Mouse (Mus musculus) frontal cortex, adult (tissue): Measurements from ENCODE around the gene Cryzl2.

Source experiments
- ATAC-seq: cut with Nextera tagmentation; 2 replicates; pipeline ENCODE4 v1.9.2; 2017; ENCODE audit warnings: mild to moderate bottlenecking, moderate library complexity, mixed read lengths; ENCODE audit not compliant: low TSS enrichment

Cryzl2 gene

DNA sequence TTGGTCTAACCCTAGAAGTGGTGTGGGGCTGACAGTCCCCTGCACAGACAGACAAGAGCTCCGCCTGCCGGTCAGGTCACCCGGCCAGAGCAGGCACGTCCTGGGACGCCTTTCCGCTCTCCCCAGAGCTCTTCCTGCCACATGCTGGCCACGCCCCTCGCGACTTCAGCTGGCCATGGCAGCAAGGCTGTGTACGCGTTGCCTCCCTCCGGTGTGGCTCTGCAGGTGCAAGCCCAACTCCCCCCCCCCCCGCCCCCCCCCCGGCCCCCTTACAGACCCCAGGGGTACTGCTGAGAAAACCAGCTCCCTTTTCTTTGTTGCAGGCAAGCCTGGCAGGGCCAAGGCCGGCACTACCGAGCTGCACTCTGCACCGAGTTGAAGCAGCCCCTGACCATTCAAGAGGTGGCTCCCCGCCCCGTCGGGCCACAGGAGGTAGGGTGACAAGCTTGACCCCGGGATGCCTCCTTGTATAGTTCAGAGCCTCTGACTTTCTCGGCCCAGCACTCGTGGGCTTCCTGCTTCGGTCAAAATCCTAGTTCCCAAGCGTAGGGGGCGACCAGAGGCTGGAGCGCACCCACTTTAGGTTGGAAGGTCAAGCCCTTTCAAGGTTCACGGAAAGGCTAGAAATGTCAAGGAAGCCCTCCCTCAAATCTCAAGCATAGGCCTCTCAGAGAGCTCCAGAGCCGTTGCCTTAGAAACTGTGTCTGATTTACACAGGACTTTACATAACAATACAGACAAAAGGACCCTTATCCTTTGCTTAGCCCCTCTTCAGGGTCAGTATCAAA lies at the start of gene Cryzl2:
Gene Cryzl2, plus strand, starts transcription at position 157 of the 788 bp plus-strand sequence.
- ATAC-seq, result peak; percentile 76

DNA sequence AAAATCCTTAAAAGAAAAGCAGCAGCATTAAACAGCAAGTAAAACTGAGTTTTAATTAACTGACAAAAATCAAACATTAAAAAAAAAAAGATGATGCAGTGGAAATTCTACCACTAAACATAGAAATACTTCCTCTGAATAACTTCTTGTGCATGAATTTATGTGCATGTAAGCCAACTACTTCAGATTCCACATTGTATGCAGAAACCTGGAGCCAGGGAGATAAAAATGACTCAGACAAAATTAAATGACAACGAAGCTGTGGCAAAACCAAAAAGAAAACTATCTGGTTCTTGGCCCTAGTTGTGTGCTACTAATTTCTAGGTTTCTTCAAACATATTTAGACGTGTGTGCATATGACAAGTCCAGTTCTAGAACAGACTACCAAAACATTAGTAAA lies 48.7 kb upstream of the Cryzl2 start:
- no peak for ATAC-seq

DNA sequence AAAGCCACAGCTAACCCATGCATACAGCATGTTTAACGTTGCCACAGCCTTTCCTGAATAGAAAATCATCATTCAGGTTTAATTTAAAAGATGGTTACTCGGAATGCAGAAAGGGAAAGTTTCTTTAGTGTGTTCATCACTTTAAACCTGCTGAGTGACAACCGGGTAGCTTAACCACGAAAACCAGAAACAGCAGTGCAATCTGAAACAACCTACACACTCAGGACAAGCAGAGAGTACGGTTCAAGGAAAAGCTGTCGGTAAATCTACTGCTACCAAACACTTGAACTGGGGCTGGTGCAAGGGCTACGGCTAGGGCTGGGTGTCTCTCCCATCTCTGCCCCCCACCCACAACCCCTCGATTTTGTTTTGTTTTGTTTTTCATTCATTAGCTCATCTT lies 47.4 kb upstream of the Cryzl2 start:
- ATAC-seq, result no peak

DNA sequence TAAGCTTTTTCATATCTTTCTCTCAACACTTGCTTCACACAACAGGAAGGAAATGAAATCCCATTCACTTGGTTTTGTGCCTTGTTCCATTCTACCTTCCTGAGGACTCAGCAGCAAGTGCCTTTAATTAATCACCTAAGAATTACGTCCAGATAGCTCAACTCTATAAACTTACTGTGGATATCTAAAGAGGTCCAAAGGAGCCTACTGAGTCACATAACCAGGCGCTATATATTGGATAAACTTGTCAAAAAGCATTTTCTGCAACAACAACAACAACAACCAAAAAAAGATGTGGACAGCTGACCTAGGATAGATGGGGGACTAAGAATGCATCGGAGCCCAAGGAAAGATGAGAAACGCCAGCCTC lies 47.1 kb upstream of the Cryzl2 start:
- ATAC-seq, result no peak

DNA sequence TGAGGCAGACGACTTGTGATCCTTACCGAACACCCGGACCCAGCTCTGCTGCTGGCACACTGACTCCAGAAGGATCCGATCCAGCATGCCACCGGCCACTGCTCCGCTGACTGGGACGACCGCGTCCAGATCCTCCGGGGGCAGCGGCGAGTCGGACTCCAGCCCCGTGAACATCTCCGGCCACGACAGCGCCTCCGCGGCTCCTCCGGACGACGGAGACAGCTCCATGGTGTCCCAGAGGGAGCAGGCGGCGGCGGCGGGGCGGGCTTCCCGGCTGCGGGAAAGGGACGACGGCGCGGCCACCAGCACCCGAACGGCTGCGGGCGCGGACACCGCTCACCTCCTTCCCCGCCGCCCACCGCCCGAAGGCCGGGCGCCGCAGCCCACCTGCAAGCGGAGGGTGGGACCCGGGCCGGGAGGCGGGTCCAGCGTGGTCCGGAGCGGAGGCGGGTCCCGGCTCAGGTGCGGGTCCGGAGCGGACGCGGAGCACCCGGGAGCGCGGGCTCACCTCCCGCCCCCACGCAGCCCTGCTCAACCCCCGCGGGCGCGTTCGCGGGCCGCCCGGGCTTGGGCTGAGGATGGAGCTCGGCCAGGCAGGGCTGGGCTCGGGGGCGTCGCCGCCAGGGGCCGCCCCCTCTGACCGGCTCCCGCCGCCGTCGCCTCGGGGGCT lies 46.5 kb upstream of the Cryzl2 start:
- ATAC-seq, result peak; percentile 44

DNA sequence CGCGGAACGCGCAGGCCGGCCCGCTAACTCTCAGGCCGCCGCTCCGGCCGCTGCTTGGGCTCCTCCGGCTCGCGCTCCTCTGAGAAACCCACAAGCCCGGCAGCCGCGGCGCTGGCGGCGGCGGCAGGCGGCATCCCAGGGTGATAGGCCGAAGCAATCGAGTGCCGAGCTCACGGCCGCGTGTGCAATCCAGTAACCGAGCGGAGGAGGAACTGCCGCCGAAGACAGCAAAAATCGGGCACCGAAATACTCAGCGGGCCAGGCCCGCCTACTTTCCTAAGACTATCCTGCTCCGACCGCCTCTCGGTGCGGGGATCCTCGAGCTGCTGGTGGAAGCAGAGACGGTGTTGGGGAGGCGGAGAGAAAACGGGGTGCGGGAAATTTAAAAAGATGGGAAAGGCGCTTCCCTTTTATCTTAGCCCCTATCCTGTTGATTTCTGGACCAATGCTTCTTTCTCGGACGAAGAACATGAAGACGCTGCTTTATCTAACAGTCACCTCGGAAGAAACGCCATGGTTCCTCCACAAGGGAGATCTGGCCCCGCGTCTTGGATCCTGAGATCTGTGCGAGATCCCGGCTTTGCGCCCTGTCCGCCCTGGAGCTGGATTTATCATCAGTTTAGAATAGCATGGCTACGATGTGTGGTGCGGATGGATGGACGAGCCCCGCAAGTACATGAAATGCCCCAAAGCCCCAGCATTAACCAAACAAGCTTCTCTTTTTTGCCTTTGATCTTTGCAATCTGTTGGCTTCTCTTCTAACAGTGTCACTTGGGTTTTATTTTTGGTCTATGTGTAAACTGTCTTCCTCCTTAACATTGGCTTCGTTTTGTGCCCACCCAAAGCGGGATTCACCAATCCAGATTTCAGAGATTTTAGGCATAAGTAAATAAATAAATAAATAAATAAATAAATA lies 45.7 kb upstream of the Cryzl2 start, which contains the start of gene Rasal2:
Gene Rasal2, minus strand, starts transcription at position 142 of the 916 bp plus-strand sequence.
- ATAC-seq, result peak; percentile 88

DNA sequence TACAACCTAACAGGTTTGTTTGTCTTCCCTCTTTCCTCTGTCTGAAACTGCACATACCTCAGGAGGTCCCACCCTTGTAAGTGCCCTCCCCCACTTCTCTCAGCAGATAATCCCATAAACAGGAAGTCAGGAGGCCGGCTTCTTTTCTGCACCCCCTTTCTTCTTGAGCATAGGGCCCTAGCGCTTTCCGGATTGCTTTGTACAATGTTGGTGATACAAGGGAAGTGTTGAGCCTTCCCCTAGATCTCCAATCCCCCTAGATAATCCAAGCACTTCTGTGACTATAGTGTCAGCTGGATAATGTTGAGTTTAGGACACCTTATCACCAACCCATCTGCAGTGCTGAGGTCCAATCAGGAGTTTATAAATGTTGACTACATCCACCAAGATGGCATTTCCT lies 42.6 kb upstream of the Cryzl2 start:
- ATAC-seq, result no peak

DNA sequence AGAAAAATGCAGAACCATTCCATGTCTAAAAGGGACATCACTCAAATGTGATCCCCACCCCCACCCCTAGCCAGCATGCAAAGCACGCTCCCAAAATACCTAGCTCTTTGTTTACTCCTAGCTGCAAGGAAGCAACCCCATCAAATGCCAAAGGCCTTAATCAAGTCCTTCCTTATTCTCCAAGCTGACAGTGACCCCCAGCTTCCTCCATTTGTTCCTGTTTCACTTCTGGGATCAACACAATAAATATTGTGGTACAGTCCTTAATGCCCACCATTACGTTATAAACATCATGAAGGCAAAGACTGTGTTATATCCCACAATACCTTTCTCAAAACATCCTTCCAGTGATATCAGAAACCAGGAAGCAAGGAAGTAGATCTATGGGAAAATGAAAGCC lies 41.7 kb upstream of the Cryzl2 start:
- ATAC-seq, result no peak

DNA sequence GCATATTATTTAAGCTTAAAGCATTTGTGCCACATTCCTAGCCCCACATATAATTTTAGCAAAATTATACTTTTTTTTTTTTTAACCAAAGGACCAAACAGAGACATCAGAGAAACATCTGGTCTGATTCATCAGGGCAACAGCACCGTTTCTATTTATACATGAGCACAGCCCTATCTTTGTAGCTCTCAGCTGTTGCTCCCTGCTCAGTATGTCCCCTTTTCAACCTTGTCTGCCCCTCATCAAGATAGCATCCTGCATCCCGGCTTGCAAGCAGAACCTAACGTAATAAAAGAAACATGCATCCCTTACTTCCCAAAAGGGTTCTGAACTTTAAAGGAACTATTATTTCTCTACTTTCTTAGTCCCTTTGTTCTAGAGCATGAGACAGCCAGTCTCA lies 41.0 kb upstream of the Cryzl2 start:
- peak; percentile 48; the same call in 1 of the 2 replicates for ATAC-seq

DNA sequence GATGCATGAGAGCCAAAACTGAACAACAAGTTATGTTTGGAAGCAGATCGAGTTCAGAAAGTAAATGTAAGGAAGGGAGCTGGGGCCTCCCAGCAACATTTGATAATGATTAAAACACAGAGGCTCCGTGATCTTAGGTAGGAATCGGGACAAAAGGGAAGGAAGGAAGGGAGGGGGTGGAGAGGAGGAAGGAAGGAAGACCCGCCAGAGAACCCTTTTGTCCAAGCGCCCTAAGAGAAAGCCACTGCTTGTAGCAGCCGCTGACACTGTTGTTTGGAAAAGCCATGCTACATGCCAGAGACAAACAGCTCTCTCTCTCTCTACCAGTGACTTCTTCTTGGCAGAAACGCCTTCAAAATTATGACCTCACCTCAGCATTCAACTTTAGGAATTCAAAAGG lies 40.5 kb upstream of the Cryzl2 start:
- peak; percentile 18; the same call in 1 of the 2 replicates for ATAC-seq

DNA sequence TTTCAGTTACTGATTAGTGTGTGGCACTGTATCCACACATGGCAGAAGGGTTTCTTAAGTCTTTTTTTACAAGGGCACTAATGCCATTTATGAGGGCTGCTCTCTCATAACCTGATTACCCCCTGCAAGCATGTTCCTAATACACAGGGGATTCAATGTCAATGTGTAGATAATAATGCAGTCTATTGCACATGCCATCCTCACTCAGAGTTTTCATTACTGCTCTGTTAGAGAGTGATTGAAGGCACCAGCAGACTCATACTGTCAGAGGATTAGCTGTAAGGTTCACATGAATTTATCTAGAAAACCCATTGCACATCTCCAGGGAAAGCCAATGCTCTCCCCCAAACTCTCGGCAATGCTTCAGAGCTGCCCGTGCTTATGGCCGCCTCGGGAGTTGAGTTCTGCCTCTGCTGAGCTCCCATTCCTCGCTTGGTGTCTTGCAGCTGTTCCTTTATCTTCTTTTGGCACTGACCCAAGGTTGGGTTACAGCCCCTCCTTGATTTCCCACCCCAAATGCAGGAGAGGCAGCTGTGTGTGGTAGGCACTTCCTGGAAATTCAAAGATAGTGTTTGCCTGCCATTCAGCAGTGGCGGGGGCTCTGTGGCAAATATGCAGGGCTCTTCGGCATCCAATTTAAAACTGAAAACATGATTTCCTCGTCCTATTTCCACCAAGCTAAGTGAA lies 32.5 kb upstream of the Cryzl2 start:
- 0 out of 2 replicates have a peak, but pooled peaks have one; percentile 27 for ATAC-seq

DNA sequence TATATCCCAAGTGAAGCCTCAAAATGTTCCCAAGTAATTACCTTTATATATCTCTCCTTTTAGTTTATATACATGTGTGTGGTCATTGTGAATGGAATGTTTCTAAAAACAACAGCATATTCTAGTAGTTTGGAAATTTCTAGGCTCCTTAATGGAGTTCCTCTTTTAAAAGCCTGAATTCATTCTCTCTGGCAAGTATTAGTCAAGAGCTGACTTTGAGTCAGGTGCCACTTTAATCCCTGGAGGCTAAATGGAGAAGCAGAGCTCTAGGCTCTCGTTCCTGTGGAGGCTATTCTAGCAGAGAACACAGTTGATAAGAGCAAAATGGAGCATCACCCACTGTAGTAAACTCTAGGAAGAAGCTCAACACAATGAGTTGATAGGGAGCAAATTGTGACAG lies 31.4 kb upstream of the Cryzl2 start:
- no peak; the same call in 1 of the 2 replicates for ATAC-seq

DNA sequence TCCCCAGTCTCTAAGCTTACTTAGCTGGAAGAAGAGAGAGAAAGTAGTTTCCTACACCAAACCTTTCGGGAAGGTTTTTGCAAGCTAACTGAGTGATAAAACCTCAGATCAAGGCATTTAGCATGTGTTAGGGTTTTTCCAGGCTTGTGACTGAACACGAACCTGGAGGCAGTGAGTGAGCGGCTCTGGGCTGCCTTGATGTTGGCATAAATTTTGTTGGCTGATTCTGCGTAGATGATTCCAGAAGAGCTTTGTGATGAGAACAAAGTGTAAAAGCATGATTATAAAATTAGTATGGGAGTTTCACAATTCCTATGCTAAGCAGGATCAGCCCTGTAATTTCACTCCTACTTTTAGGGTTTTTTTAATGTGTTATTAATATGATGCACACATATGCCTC lies 30.8 kb upstream of the Cryzl2 start:
- peak; percentile 89 for ATAC-seq

DNA sequence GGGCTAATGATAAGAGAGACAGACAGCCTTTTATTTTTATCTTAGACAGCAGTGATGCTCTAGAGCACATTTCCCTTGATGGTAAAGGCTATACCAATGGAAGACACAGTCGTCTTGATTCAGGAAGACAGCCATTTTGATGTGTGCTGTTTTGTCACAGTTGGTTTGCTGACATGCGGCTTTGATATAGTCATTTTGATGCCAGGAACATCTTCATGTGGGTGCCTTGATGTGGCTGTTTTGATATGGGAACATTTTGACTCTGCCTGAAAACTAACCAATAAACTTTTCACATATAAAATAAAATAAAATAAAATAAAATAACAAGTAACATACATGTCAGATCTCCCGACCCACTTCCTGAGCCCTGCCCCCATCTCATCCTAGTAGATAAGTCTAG lies 30.0 kb upstream of the Cryzl2 start:
- ATAC-seq, result no peak

DNA sequence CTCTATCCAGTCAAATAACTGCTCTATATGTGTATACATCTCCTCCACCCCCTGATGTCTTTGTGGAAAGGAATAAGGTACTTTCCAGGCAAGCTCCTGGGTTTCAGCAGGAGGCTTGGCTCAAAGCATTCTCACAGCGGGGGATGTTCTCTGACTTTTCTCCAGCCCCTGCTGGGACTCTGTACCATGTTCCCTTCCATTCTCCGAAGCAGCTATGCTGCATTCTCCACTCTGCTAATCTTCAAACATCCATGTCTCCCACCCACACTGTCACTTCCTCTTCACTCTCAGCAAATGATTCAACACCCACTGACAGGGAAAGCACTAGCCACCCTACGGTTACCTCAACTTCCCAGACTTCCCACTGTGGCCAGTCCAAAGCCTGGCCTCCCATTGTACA lies 25.1 kb upstream of the Cryzl2 start:
- peak; percentile 87 for ATAC-seq

DNA sequence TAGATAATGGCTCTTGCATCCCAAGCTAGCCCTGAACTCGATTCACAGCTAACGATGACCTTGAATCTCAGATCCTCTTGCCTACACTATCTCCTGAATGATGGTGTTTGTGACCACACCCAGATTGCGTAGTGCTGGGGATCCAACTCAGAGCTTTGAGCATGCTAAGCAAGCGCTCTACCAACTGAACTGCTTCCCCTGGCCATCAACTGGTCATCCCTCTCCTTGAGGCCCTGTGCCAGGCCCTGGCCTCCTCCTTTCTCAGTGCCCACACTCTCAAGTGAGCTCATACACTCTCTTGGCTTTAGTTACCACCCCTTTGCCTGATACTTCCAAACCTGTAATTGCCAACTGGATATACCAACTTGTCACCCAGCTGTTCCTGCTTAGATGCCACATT lies 24.0 kb upstream of the Cryzl2 start:
- ATAC-seq, result no peak

DNA sequence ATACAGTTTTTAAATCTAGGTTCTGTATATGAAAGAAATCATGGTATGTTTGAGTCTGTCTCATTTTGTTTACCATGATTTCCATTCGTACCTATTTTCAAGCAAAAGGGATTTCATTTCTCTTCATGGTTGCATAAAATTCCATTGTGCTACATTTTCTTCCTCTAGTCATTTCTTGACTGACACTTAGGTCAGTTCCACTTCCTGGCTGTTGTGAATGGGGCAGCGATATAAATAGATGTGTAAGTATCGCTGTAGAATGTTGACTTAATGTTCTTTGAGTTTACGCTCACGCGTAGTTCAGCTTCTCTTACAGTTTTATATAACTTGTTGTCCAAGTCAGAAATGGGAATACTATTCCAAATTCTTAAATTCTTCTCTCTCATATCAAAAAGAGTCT lies 22.5 kb upstream of the Cryzl2 start:
- ATAC-seq, result no peak

DNA sequence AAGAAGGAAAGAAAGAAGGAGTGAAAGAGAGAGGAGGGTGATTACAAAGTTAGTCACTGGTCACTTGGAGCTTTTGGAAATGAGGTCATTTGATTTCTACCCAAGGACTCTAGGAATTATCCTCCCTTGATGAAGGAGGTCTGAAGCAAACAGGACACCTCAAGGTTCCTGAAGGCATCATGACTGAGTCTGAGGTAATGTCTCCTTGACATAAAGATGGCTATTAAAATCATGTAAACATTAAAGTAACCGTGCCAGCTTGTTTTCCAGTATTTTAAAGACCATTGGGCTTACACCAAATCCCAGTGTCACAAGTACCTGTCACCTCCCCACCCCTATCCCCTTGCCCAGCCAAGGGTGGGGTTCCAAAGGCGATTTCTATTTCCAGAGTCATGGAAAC lies 20.1 kb upstream of the Cryzl2 start:
- no peak for ATAC-seq

DNA sequence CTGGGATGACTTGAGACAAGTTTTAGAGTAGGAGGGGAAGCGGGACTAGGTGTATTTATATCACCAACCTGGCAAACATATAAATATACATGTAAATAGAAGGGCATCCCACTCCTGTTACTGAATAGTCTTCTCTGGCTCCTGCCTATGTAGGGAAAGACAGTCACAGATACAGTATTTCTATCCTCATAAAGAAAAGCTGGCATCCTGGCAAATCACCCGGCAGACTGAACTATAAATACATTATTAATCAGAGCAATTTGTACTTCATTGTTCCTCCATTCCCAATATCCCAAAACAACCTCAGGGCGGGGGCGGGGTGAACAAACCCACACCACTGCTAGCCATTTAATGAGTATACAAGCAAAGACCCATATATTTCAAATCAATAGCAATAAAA lies 19.3 kb upstream of the Cryzl2 start:
- no peak for ATAC-seq

DNA sequence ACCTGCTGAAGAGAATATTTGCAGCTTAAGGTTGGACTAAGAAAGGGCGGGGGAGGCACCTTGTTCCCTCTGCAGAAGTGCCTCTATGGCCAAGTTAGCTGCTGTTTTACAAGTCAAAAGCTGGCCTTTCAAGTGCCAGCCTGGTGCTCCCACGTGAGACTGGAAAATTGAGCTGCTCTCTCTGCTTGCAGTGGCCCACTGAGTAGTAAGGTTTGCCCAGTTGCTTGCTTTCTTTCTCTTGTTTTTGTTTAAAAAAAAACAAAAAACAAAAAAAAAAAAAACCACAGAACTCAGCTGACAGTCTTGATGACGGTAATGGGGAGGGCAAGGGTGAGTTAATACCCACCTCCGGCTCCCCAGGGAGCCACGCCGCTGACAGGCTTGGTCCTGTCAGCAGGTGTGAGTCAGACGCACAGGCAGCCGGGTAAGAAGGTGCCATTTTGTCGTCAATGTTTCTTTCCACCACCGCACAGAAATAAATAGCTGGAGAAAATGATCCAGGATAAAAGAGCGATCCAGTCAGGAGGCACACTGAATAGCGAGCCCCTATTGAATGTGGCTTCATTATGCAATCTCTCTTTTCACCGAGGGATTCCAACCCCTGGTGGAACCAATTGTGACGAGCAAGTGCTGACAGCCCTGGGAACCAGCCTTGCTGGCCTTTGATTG lies 18.3 kb upstream of the Cryzl2 start:
- no peak for ATAC-seq
